Mouse (Mus musculus) stomach, postnatal 0 days (tissue): Measurements from ENCODE around the gene Kcnn3. TPM values are rescaled to one million over a fixed set of nuclear protein-coding genes. Genes with fewer than 3 reads are reported as not detected.

Experiments
- ATAC-seq: fragments of 200-750 bp; cut with Nextera tagmentation; 2 replicates; pipeline ENCODE4 v1.8.0; 2017; ENCODE audit not compliant: low FRiP score, low TSS enrichment
- DNase-seq: peaks from one replicate; pipeline ENCODE4 v3.0.0-alpha.2; 2016; ENCODE audit warnings: low spot score
- H3K27ac ChIP-seq: fragments of 300-500 bp; sonication (generic); replicated peaks from 2 replicates; pipeline ENCODE4 v1.5.1; 2014; ENCODE audit warnings: mild to moderate bottlenecking, control low read depth
- H3K27me3 ChIP-seq: fragments of 300-500 bp; sonication (generic); 2 replicates; pipeline ENCODE4 v1.6.1; 2014; ENCODE audit warnings: low read length; ENCODE audit not compliant: control insufficient read depth, insufficient read depth
- H3K36me3 ChIP-seq: fragments of 300-500 bp; sonication (generic); 2 replicates; pipeline ENCODE4 v1.6.1; 2014; ENCODE audit warnings: low read length, mixed read lengths; ENCODE audit not compliant: control insufficient read depth, insufficient read depth
- H3K4me1 ChIP-seq: fragments of 300-500 bp; sonication (generic); replicated peaks from 2 replicates; pipeline ENCODE4 v1.6.1; 2014; ENCODE audit warnings: antibody characterized with exemption; ENCODE audit not compliant: control insufficient read depth, insufficient read depth
- H3K4me2 ChIP-seq: fragments of 300-500 bp; sonication (generic); replicated peaks from 2 replicates; pipeline ENCODE4 v1.6.1; 2014; ENCODE audit warnings: low read depth, mild to moderate bottlenecking, control low read depth, moderate library complexity
- H3K4me3 ChIP-seq: fragments of 300-500 bp; sonication (generic); 2 replicates; pipeline ENCODE4 v1.5.1; 2014; ENCODE audit warnings: low read depth, low read length, control low read depth
- H3K9ac ChIP-seq: fragments of 300-500 bp; sonication (generic); 2 replicates; pipeline ENCODE4 v1.6.1; 2014; ENCODE audit warnings: mild to moderate bottlenecking, low read length, control low read depth, mixed read lengths
- H3K9me3 ChIP-seq: fragments of 300-500 bp; sonication (generic); 2 replicates; pipeline ENCODE4 v1.6.1; 2016; ENCODE audit warnings: low read length; ENCODE audit not compliant: control insufficient read depth
- CTCF ChIP-seq: IDR thresholded peaks from 2 replicates; pipeline ENCODE4 v1.5.1; 2016; ENCODE audit warnings: antibody characterized with exemption, low read depth, mild to moderate bottlenecking, moderate library complexity
- EP300 ChIP-seq: optimal IDR thresholded peaks from 2 replicates; pipeline ENCODE3; 2016; ENCODE audit warnings: antibody characterized with exemption
- WGBS: fragments of 180-500 bp; shearing (Covaris S2); extraction: QIAGEN DNeasy Blood & Tissue Kit; methylation state at CpG from one replicate; pipeline ENCODE4 v1.1.7; 2014; 5-methylcytosine and 5-hydroxymethylcytosine counted together
- polyA plus RNA-seq: library from polyadenylated mRNA; unstranded; fragments of >200 nt; fragmentation: Nextera tagmentation; extraction: Ambion mirVana; gene quantifications from 2 replicates; pipeline ENCODE4 v1.2.1, GENCODE M21; 2015

The Kcnn3 gene
- polyA plus RNA-seq, 1 experiment from 2014 or later = 4.5 TPM

- Histone ChIP-seq H3K27me3 (no peaks in the 10 kb centered on the region), H3K27ac (no peak overlapping the region), H3K9ac (no peak overlapping the region), H3K36me3 (no peaks in the 10 kb centered on the region), H3K9me3 (no peaks in the 10 kb centered on the region; the same call in 1 of the 2 replicates), H3K4me3 (no peak overlapping the region), H3K4me2 (no peak overlapping the region), H3K4me1 (no peaks in the 10 kb centered on the region)
- DNase-seq (no peak), ATAC-seq (no peak)
- WGBS = 62% methylated on average over 9 of the region's 9 CpGs
- TF ChIP-seq EP300 = no peak
- no peak for TF ChIP-seq CTCF
These were observed 171.8 kb downstream of the Kcnn3 start for GRCm38 (mm10) chr3:89691776-89692175.

- no peak overlapping the region for H3K4me3 ChIP-seq
- H3K9ac ChIP-seq = no peak overlapping the region
- DNase-seq (no peak), ATAC-seq (no peak)
- H3K4me2 ChIP-seq = no peak overlapping the region
- H3K36me3 ChIP-seq = no peaks in the 10 kb centered on the region
- TF ChIP-seq EP300 = no peak
- TF ChIP-seq CTCF = no peak
- H3K4me1 ChIP-seq = no peaks in the 10 kb centered on the region
- no peak overlapping the region for H3K27ac ChIP-seq
- 81% methylated on average over 12 of the region's 12 CpGs for WGBS
- no peaks in the 10 kb centered on the region for H3K9me3 ChIP-seq
- H3K27me3 ChIP-seq = no peaks in the 10 kb centered on the region
These were observed 176.3 kb downstream of the Kcnn3 start for GRCm38 (mm10) chr3:89696152-89696821.

- no peak overlapping the region for H3K4me3 ChIP-seq
- H3K4me2 ChIP-seq = no peak overlapping the region
- no peaks in the 10 kb centered on the region for H3K36me3 ChIP-seq
- H3K27ac ChIP-seq = no peak overlapping the region
- H3K9me3 ChIP-seq = no peaks in the 10 kb centered on the region
- WGBS = 94% methylated on average over 1 of the region's 1 CpGs
- H3K27me3 ChIP-seq = no peaks in the 10 kb centered on the region
- H3K9ac ChIP-seq = no peak overlapping the region
- no peaks in the 10 kb centered on the region for H3K4me1 ChIP-seq
- no peak for DNase-seq
- no peak for ATAC-seq
- TF ChIP-seq CTCF (no peak), EP300 (no peak)
These were observed 179.0 kb downstream of the Kcnn3 start for GRCm38 (mm10) chr3:89698958-89699357.

GRCm38 (mm10) chr3:89700461-89700860 is 180.5 kb downstream of the Kcnn3 start:
- H3K9me3 ChIP-seq = no peaks in the 10 kb centered on the region
- H3K9ac ChIP-seq = no peak overlapping the region
- WGBS = 66% methylated on average over 11 of the region's 11 CpGs
- no peaks in the 10 kb centered on the region for H3K36me3 ChIP-seq
- no peak overlapping the region for H3K4me3 ChIP-seq
- no peak overlapping the region for H3K27ac ChIP-seq
- ATAC-seq = no peak
- H3K27me3 ChIP-seq = no peaks in the 10 kb centered on the region
- no peak overlapping the region for H3K4me2 ChIP-seq
- DNase-seq = no peak
- TF ChIP-seq CTCF = no peak
- H3K4me1 ChIP-seq = no peaks in the 10 kb centered on the region

GRCm38 (mm10) chr3:89703596-89703995 is 183.6 kb downstream of the Kcnn3 start:
- ATAC-seq (no peak), DNase-seq (no peak)
- Histone ChIP-seq H3K4me1 (no peaks in the 10 kb centered on the region), H3K27me3 (no peaks in the 10 kb centered on the region), H3K4me3 (no peak overlapping the region), H3K36me3 (no peaks in the 10 kb centered on the region), H3K9ac (no peak overlapping the region), H3K9me3 (no peaks in the 10 kb centered on the region), H3K27ac (no peak overlapping the region), H3K4me2 (no peak overlapping the region)
- TF ChIP-seq CTCF = no peak
- no peak for TF ChIP-seq EP300
- 40% methylated on average over 3 of the region's 3 CpGs for WGBS

- no peak for DNase-seq
- Histone ChIP-seq H3K4me2 (no peak overlapping the region), H3K36me3 (no peaks in the 10 kb centered on the region), H3K9ac (no peak overlapping the region), H3K27ac (no peak overlapping the region), H3K27me3 (no peaks in the 10 kb centered on the region), H3K4me1 (no peaks in the 10 kb centered on the region), H3K4me3 (no peak overlapping the region), H3K9me3 (no peaks in the 10 kb centered on the region)
- TF ChIP-seq EP300 (no peak), CTCF (no peak)
- 77% methylated on average over 6 of the region's 6 CpGs for WGBS
- ATAC-seq = no peak
These were observed 184.1 kb downstream of the Kcnn3 start for GRCm38 (mm10) chr3:89704064-89704463.
